Mouse (Mus musculus) testis, postnatal 10 days (tissue): ENCODE results near the gene Akr1b8.
"Not testable (repeated sequence)": the region's sequence is repeated elsewhere in the genome, so short reads cannot be mapped to it uniquely, and the experiment has no call there.

Experiments used
- DNase-seq: peaks from one replicate; pipeline ENCODE4 v3.0.0; 2021; ENCODE audit warnings: low spot score

Akr1b8 gene

DNA sequence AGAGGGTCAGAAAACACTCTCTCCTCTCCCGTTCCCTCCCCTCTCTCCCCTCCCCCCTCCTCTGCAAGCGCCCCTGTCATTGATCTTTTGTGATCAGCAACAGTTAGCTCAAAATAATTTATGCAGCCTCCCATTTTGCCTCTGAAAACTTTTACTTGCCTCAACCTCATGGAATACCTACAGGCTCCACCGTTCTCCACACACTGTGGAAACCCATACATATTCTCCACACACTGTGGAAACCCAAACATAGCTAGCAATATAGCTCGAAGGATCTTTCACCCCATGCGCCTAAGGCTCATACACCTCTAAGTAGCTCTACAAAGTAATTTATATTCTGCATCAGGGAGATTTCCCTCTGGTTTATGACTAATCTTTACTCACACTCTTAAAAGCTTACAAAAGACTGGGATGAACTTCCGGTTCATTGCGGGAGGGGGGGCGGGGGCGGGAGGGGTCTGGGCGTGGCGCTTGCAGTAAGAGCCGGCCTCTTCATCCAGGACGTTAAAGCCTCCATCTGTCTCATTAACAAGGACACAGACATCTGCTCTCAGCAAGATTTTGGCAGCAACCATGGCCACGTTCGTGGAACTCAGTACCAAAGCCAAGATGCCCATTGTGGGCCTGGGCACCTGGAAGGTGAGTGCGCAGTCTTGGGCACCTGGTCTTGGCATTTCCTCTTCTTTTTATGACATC is at the start of gene Akr1b8:
Gene Akr1b8 (plus strand): TSS at position 462 of the 696 bp plus-strand sequence.
- no peak for DNase-seq

DNA sequence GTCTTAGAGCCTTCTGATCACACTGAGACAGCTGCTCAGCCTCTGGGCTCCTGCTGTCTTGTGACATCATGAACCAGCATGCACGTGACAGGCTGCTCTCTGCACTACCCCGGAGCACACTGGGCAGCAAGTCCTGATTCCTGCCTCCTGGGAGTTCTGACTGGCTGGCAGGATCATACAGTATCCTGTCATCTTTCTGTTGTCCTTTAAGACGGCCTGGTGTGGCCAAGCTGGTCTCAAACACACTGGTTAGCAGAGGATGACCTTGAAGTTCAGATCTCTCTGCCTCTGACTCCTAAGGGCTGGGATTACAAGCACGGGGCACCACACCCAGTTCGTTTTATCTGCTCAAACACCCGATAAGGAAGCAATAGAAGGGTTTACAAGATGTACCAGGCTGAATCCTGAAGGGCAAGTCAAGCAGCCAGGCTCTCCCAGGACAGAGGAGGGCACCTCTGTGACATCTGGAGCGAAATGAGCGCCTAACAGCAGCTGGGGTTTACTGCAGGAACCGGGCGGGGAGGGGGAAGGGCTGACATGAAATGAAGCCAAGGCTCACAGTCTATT is 49.2 kb upstream of the Akr1b8 start:
- DNase-seq: peak; percentile 71

DNA sequence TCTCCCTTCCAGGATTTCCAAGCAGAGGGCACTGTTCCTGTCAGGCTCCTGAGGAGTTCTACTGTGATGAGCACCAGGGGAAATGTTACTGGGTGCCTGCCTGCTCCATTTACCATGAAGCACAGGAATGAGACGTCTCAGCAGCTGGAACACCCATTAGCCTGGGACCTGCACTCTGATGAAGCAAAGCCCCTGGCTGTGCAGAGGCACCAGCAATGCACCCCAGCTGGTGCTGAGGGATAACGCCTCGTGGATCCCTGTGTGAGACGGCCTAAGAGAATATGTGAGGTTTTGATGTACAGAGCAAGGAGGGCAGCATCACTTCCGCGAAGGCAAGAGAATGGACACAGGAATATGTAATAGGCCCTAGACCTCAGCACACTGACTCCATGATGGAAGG is 47.1 kb upstream of the Akr1b8 start:
- no peak for DNase-seq

DNA sequence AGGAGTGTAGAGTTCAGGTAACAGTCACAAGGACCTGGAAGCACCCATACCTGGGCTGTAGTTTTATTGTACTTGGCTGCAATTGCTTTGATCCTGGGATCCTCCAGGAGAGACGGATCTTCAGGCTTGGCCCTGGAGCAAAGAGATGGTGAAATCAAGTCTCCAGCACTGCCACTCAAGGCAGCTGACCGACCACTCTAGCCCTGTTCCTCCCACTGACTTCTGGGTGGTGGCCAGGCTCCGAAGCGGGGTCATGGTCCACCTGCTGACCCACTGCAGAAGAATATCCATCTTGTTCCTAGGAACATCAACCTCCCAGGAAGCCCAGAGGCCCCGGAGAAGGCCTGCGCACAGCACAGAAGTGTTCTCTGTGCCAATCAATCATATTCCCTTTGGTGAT is 44.4 kb upstream of the Akr1b8 start:
- DNase-seq: no peak

DNA sequence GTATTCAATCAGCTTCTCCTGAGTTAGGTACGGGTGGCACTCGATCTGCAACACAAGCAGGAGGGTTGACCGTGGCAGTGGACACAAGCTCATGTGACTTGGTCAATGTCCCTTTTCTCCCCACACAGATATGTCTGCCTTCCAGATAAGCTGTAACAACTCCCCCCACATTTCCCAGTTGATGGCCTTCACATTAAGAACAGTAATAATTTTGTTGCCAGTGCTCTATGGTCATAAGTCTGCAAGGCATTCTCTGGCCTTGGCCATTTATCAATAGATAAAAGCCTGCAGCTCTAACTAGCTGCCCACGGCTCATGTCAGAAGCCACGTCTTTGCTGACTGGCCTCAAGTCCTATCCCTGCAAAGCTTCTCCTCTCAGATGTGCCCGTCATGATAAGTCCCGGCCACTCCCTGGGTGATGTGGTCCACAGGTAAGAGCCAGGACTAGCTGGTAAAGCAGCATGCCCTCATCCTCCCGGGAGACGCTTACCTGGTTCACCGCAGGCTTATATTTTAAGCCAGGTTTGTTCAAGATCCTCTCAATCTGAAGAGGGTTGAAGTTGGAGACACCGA is 43.8 kb upstream of the Akr1b8 start:
- DNase-seq: no peak

DNA sequence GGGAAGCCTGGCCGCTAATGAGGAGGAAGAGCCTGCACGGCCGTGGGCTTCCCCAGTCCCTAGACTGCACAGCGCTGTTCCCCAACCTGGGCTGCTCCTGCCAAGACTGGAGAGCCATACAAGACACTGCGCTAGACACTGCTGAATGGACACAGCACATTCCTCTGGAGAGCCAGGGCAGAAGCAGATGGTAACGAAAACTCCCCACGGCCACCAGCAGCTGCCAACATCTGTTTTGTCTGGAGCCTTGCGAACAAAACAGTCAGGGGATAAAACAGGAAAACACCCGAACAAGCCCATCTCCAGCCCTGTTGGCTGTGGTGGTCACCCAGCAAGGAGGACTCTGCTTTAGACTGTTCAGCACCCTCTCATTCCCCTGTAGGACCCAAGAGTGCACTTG is 40.5 kb upstream of the Akr1b8 start:
- no peak for DNase-seq

DNA sequence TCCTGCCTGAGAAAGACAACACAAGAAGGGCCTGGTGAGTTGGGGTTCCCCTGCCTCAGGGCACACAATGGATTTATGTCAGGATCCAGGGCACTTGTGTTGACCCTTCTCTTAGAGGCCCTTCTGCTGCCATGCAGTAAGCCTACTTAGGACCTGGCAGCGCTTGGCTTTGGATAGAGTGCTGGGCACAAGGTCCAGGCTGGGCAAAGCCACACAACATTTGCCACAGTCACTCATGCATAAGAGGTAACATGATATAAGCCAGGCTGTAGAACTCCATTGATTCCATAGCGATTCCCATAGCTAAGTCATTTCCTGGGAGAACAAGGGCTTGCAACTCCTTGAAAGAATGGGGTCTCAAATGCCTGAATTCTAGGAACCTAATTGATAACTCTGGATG is 40.0 kb upstream of the Akr1b8 start:
- no peak for DNase-seq

DNA sequence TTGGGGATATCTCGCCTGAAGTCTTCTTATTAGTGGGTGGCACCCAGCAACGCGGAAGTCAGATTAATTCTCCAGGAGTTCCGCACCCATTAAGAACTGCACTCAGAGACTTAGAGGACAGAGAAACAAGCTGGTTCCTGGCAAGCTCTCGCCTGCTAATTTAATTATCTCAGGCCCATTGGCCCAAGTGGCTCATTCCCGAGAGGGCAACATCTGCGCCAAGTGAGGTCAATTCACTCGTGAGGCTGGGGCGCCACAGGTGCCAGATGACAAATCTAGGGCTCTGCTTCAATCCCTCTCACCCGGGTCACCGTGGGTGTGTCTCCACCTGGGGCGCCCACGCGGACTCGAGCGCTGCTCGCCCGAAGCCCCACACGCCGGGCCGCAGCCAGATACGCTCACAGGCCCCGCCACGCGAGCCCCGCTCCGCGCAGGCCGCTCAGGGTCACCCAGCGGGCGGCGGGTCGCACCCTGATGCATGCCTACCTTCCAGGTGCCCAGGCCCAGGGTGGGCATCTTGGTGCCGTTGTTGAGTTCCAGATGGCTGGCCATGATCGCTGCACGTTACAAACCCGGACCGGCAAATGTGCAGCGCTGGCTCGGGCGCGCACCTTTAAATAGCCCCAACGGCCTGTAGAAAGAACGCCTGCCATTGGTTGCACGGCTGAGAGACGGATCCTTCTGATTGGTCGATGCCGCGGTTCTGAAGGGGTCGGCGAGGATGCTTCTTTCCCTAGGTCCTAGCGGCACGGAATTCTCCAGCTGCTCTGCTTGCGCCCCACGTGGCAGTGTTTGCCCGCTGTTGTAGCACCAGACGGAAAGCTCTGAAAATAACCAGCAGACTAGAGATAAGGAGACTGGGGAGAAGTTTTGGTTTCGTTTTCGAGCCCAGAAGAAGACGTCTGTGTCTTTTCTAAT is 36.8 kb upstream of the Akr1b8 start, which contains the start of gene Akr1b3:
Gene Akr1b3 (minus strand): TSS at position 625 of the 918 bp plus-strand sequence.
- peak; percentile 89 for DNase-seq

DNA sequence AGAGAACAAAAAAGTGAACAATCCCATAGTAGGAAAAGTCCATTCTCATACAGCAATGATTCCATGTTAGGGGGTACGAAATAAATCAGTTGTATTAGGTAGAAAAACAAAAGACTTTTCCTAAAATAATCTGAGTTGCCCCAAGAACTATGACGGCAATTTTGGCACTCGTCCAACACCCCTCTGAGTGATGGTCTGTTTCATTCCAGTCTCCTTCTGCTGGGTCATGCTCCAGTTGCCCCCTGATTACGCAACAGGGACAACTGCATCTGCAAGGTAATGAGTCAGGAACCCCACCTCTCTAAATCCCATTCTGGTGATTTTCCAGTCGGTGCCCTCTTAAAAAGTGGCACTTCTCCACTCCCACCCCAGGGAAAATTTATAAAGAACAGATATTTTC is 35.7 kb upstream of the Akr1b8 start:
- peak; percentile 78 for DNase-seq

DNA sequence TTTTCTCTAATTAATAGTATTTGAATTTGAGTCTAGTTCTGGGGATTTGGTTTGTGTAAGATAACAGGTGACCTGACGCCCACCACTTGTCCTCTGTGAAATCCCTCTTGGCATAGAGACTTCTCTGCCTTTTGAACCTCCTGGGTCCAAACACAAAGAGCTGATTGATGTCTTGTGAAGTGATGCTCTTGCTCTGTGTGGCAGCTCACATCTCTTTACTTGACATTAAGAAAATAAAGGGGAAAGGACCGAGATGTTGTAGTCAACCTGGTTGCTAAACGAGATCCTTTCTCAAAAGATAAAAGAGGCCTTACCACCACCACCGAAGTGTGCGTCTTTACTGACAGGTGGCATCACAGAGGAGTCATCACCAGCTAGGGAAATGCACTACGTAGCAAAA is 35.3 kb upstream of the Akr1b8 start:
- DNase-seq: no peak

DNA sequence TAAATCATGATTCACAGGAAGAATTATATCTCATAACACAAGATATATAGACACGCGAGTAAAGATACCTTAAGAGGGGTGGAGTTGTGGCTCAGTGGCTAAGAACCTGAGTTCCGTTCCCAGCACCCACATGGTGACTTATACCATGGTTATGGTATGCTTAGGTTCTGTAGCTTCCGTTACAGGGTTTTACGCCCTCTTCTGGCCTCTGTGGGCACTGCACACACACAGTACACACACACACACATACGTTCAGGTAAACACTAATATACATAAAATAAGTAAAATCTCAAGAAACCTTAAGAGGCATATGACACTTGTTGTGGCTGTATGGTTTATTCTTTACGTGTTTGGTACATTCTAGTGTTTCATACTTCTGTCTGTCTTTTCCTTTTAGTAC is 31.8 kb upstream of the Akr1b8 start:
- no peak for DNase-seq

DNA sequence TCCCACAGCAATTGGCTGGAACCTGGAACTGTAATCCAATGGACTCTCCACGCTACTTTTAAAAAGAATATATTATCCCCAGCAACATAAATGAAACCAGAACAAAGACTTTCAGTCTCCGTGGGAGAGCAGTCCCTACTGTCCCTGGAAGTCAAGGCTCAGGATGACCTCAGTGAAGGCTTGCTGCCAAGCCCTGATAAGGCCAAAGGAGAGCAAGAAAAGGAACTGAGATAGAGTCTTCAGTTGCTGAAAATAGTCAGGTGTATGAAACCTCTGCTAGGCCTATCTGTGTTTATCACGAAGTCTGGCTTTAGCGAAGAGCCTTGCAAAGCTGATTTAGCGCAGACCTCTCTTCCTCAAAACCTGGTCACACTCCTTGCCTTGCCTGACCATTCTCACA is 22.5 kb upstream of the Akr1b8 start:
- peak; percentile 64 for DNase-seq

DNA sequence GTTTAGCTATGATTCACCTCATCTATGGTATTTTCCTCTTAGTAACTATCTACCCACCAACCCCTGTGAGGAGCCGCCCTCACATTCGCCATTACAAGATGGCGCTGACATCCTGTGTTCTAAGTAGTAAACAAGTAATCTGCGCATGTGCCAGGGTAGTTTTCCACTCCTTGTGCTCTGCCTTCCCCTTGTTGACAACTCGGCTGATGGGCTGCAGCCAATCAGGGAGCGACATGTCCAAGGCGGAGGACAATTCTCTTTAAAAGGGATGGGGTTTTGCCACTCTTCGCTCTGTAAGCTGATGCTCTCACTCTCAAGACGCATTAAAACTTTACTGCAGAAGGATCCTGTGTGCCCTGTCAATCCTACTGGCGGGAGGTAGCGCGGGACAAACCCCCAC is 22.1 kb upstream of the Akr1b8 start:
- DNase-seq: not testable (repeated sequence)

DNA sequence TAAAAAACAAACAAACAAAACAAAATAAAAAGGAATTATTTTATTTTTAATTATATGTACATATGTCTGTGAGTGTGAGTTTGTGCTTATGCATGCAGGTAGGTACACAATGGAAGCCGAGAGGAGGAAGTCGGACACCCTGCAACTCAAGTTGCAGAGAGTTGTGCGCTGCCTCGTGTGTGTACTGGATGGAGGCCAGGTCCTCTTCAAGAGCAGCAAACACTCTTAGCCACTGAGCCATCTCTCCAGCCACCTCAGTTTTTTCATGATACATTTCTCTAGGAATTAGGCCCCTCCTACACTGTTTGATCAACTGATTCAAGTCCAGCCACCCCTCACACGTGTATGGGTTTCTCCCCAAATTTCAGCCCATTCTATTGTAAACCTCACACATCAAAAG is 19.2 kb upstream of the Akr1b8 start:
- no peak for DNase-seq

DNA sequence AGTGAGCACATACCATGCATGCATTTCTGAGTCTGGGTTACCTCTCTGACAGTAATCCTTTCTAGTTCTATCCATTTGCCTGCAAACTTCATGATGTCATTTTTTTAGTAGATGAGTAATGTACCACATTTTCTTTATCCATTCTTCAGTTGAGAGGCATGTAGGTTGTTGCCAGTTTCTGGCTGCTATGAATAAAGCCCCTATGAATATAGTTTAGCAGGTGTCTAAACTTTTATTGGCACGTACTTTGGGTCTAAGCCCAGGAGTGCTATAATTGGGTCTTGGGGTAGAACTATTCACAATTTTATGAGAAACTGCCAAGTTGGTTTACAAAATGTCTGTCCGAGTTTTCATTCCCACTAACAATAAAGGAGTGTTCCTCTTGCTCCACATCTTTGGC is 16.1 kb upstream of the Akr1b8 start:
- no peak for DNase-seq

DNA sequence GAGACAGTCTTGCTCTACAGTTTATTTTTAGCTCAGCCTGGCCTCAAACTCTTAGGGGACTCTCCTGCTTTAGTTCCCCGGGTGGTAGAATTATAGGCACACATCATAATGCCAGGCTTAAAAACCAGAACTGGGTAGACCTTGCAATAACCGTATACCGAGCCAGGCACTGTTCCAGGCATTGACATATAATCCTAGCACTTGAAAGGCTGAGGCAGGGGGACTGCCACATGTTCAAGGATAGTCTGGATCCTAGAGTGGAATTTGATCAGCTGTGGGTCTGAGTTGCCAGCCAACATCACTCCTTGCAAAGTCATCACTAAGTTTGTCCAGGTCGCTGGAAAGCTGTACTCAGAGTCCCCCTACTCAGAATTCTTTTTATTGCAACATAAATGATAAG is 11.9 kb upstream of the Akr1b8 start:
- no peak for DNase-seq

DNA sequence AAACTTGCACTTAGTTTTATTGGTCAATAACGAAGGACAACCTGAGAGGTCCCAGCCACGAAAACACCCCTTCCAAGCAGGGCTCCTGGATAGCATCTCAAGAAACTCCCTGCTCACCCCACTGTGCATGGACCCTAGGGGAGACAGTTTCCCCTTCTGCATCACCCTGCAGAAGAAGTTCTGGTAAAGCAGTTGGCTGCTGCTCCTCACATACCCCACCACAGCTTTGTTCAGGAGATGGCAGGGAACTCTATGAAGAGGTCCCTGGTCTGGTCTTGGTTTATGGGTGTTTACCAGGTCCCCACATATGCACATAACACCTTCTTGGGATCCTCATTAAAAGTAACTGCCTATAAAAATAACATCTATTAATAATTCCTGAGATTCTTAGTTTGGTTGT is 11.4 kb upstream of the Akr1b8 start:
- no peak for DNase-seq

DNA sequence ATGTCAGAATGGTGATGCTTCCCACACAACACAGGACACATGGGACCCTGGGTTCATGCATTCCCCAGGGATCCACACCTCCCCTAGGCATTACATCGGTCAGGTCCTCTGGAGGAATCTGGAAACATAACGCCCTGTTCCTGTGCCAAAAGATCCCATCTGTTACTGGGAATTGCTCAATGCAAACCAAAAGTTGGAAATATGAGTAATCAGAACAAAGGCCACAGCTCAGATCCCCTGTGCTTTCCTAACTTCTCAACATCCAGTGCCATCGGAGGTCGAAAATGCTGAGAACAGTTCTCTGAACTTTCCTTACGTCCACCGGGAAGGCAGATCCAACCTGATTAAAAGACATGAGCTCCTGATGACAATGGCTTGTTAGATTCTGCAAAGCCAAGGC is 10.5 kb upstream of the Akr1b8 start:
- DNase-seq: no peak

DNA sequence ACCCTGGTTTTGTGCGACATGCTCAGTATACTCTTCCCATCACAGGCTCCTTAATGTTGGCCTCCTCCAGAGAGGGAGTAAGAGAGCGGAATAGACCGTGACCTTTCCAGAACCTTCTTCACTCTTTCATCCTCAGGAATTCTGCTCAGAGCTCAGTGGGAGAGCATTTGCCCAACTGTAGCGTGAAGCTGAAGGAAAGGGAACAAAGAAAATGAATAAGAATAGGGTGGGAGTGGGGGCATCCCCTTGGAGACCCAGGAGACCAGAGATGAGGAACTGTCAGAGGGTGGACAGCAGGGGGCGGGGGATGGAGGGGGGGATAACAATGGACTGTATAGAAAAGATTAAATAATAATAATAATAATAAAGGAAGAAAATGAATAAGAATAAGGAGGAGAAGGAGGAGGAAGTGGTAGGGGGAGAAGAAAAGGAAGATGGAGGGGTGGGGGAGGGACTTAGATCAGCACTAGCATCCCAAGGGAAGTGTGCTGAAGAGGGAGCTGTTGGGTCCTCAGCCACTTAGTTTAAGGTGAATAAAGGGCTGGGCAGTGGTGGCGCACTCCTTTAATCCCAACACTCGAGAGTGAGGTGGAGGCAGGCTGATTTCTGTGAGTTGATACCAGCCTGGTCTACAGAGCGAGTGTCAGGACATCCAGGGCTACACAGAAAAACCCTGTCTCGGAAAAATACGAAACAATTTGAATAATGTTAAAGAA is 9.6 kb upstream of the Akr1b8 start:
- no peak for DNase-seq

DNA sequence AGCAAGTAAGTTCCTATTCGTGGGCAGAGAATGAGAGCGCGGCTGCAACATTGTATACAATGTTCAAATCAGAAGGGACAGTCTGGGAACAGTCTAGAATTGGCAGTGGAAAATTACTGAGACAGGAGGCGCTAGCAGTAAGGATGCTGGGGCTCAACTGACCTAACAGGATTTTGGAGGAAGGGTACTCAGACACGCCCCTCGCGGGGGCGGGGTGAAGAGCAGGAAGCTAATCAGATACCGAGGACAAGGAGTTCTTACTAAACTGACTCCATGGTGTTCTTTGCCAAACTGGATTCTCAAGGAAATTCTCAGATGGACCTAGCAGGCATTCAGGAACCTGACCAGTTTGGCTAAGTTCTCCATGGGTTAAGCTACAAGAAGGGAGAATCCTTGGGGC is 9.0 kb upstream of the Akr1b8 start:
- DNase-seq: peak; percentile 80

DNA sequence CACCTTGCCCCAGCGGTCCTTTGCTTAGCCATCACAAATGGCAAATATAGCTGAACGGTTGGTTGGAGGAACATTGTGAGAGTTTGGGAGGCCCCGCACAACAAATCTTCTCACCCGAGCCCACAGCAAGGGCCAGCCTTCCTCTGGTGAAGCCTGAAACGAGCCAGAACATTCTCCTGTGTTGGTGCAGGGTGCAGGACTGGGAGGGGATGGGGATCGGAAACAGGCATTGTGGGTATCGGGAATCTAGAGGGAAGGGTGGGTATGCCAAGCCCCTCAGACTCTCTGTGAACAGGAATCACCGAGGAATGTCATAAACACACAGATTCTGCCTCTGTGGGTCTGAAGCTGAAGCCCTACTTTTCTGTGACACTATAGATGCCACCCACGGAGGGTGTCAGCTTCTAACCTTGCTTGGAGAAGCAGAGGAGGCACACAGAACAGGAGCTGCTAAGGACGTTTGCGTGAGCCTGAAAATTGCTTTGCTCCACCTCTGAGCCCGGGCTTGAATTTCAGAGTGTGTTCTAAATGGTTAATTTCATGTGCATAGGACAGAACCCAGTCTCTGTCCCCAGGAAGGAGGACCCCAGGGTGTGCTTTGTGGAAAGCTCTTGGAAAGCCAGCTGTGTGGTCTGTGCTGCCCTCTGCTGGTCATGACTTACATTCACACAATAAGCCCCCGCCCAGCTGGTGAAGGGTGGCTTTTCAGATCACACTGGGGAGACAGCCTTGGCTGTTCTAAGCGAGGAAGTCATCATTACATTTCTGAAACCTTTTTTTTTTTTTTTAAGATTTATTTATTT is 7.6 kb upstream of the Akr1b8 start:
- DNase-seq: peak; percentile 88
